Mouse (Mus musculus): Measurements from ENCODE around the gene Timm22. TPM values are rescaled to one million over a fixed set of nuclear protein-coding genes. Genes with fewer than 3 reads are reported as not detected.
A peak's percentile ranks its signal among the peaks of the same experiment; 100 is the strongest.

The Timm22 gene
- polyA plus RNA-seq, 1 experiment from 2014 or later: 63.6 TPM

- ATAC-seq: no peak
- Histone ChIP-seq H3K9me3 (replicated peaks) (no peaks in the 10 kb centered on the region), H3K27ac (no peak overlapping the region), H3K36me3 (peaks cover 58% of the 10 kb centered on the region), H3K4me3 (no peak overlapping the region), H3K4me1 (no peaks in the 10 kb centered on the region), H3K9ac (no peak overlapping the region), H3K27me3 (replicated peaks) (no peaks in the 10 kb centered on the region), H3K4me2 (no peak overlapping the region)
- 84% methylated on average over 8 of the region's 8 CpGs for WGBS (ENCODE audit: insufficient replicate concordance)
Measured at GRCm38 (mm10) chr11:76418423-76418822, 11.7 kb downstream of the Timm22 start.

GRCm38 (mm10) chr11:76419179-76419578 is 12.4 kb downstream of the Timm22 start:
- no peak overlapping the region for H3K4me2 ChIP-seq
- no peaks in the 10 kb centered on the region for H3K9me3 ChIP-seq (replicated peaks)
- H3K27ac ChIP-seq: no peak overlapping the region
- no peak for ATAC-seq
- no peak overlapping the region for H3K4me3 ChIP-seq
- H3K27me3 ChIP-seq (replicated peaks): no peaks in the 10 kb centered on the region
- WGBS (ENCODE audit: insufficient replicate concordance): 53% methylated on average over 4 of the region's 4 CpGs
- no peaks in the 10 kb centered on the region for H3K4me1 ChIP-seq
- peaks cover 53% of the 10 kb centered on the region for H3K36me3 ChIP-seq
- no peak overlapping the region for H3K9ac ChIP-seq

- no peak for ATAC-seq
- 49% methylated on average over 4 of the region's 4 CpGs for WGBS (ENCODE audit: insufficient replicate concordance)
- peaks cover 35% of the 10 kb centered on the region for H3K36me3 ChIP-seq
Measured at GRCm38 (mm10) chr11:76420896-76421295, 14.1 kb downstream of the Timm22 start.

GRCm38 (mm10) chr11:76425749-76426148 is 19.0 kb downstream of the Timm22 start:
- Histone ChIP-seq H3K27ac (no peak overlapping the region), H3K36me3 (0 out of 2 replicates have a peak, but pooled peaks cover 3% of the 10 kb centered on the region)

More at GRCm38 (mm10) chr11:76420896-76421295, 14.1 kb downstream of the Timm22 start:
- Histone ChIP-seq H3K27me3 (replicated peaks) (no peaks in the 10 kb centered on the region), H3K9ac (no peak overlapping the region), H3K4me1 (no peaks in the 10 kb centered on the region), H3K27ac (no peak overlapping the region), H3K9me3 (replicated peaks) (no peaks in the 10 kb centered on the region), H3K4me2 (no peak overlapping the region), H3K4me3 (no peak overlapping the region)

GRCm38 (mm10) chr11:76427781-76428180 is 21.0 kb downstream of the Timm22 start:
- H3K9ac ChIP-seq: no peak overlapping the region
- no peaks in the 10 kb centered on the region for H3K9me3 ChIP-seq (replicated peaks)
- H3K4me2 ChIP-seq: no peak overlapping the region
- no peak overlapping the region for H3K27ac ChIP-seq
- H3K36me3 ChIP-seq: 0 out of 2 replicates have a peak, but pooled peaks cover 3% of the 10 kb centered on the region
- 58% methylated on average over 3 of the region's 3 CpGs for WGBS (ENCODE audit: insufficient replicate concordance)
- no peak overlapping the region for H3K4me3 ChIP-seq
- no peak for ATAC-seq
- no peaks in the 10 kb centered on the region for H3K27me3 ChIP-seq (replicated peaks)
- no peaks in the 10 kb centered on the region for H3K4me1 ChIP-seq

More at GRCm38 (mm10) chr11:76425749-76426148, 19.0 kb downstream of the Timm22 start:
- Histone ChIP-seq H3K4me3 (no peak overlapping the region), H3K4me1 (no peaks in the 10 kb centered on the region), H3K27me3 (replicated peaks) (no peaks in the 10 kb centered on the region), H3K9me3 (replicated peaks) (no peaks in the 10 kb centered on the region), H3K9ac (no peak overlapping the region), H3K4me2 (no peak overlapping the region)
- ATAC-seq: no peak
- 67% methylated on average over 6 of the region's 6 CpGs for WGBS (ENCODE audit: insufficient replicate concordance)

GRCm38 (mm10) chr11:76429046-76429445 is 22.3 kb downstream of the Timm22 start:
- H3K9ac ChIP-seq: no peak overlapping the region

GRCm38 (mm10) chr11:76429556-76429955 is 22.8 kb downstream of the Timm22 start:
- Histone ChIP-seq H3K9ac (no peak overlapping the region), H3K27ac (no peak overlapping the region), H3K4me1 (no peaks in the 10 kb centered on the region), H3K36me3 (no peaks in the 10 kb centered on the region), H3K4me2 (no peak overlapping the region), H3K9me3 (replicated peaks) (no peaks in the 10 kb centered on the region), H3K27me3 (replicated peaks) (no peaks in the 10 kb centered on the region), H3K4me3 (no peak overlapping the region)
- WGBS (ENCODE audit: insufficient replicate concordance): 60% methylated on average over 7 of the region's 7 CpGs
- no peak for ATAC-seq

More at GRCm38 (mm10) chr11:76429046-76429445, 22.3 kb downstream of the Timm22 start:
- H3K36me3 ChIP-seq: 0 out of 2 replicates have a peak, but pooled peaks cover under 1% of the 10 kb centered on the region
- H3K27me3 ChIP-seq (replicated peaks): no peaks in the 10 kb centered on the region
- no peak overlapping the region for H3K27ac ChIP-seq
- H3K4me1 ChIP-seq: no peaks in the 10 kb centered on the region
- 45% methylated on average over 4 of the region's 4 CpGs for WGBS (ENCODE audit: insufficient replicate concordance)
- H3K4me3 ChIP-seq: no peak overlapping the region
- ATAC-seq: no peak
- no peak overlapping the region for H3K4me2 ChIP-seq
- H3K9me3 ChIP-seq (replicated peaks): no peaks in the 10 kb centered on the region

- Histone ChIP-seq H3K9ac (no peak overlapping the region), H3K36me3 (no peaks in the 10 kb centered on the region), H3K9me3 (replicated peaks) (no peaks in the 10 kb centered on the region), H3K4me3 (no peak overlapping the region), H3K4me2 (no peak overlapping the region), H3K4me1 (no peaks in the 10 kb centered on the region), H3K27ac (no peak overlapping the region), H3K27me3 (replicated peaks) (no peaks in the 10 kb centered on the region)
- WGBS (ENCODE audit: insufficient replicate concordance): 72% methylated on average over 6 of the region's 6 CpGs
- no peak for ATAC-seq
Measured at GRCm38 (mm10) chr11:76429966-76430631, 23.3 kb downstream of the Timm22 start.

GRCm38 (mm10) chr11:76436009-76436408 is 29.3 kb downstream of the Timm22 start:
- Histone ChIP-seq H3K9me3 (replicated peaks) (no peaks in the 10 kb centered on the region), H3K36me3 (no peaks in the 10 kb centered on the region), H3K27me3 (replicated peaks) (peaks cover 50% of the 10 kb centered on the region), H3K4me2 (no peak overlapping the region), H3K27ac (no peak overlapping the region), H3K4me3 (no peak overlapping the region), H3K9ac (no peak overlapping the region), H3K4me1 (no peaks in the 10 kb centered on the region)
- WGBS (ENCODE audit: insufficient replicate concordance): 80% methylated on average over 5 of the region's 5 CpGs
- ATAC-seq: no peak

GRCm38 (mm10) chr11:76436864-76437437 is 30.2 kb downstream of the Timm22 start:
- H3K36me3 ChIP-seq: no peaks in the 10 kb centered on the region
- peak overlapping the region; percentile 56 for H3K4me2 ChIP-seq
- no peaks in the 10 kb centered on the region for H3K9me3 ChIP-seq (replicated peaks)
- no peaks in the 10 kb centered on the region for H3K4me1 ChIP-seq
- H3K4me3 ChIP-seq: peak overlapping the region; percentile 28
- H3K9ac ChIP-seq: 0 out of 2 replicates have a peak overlapping the region, but pooled peaks have one; percentile 10
- no peak for ATAC-seq
- H3K27me3 ChIP-seq (replicated peaks): peaks cover 50% of the 10 kb centered on the region
- WGBS (ENCODE audit: insufficient replicate concordance): 19% methylated on average over 28 of the region's 28 CpGs
- 0 out of 2 replicates have a peak overlapping the region, but pooled peaks have one; percentile 43 for H3K27ac ChIP-seq

GRCm38 (mm10) chr11:76439666-76440065 is 32.9 kb downstream of the Timm22 start:
- no peaks in the 10 kb centered on the region for H3K4me1 ChIP-seq
- peaks cover 50% of the 10 kb centered on the region for H3K27me3 ChIP-seq (replicated peaks)
- no peak overlapping the region for H3K9ac ChIP-seq
- no peak overlapping the region for H3K4me3 ChIP-seq
- WGBS (ENCODE audit: insufficient replicate concordance): 9% methylated on average over 3 of the region's 3 CpGs
- no peaks in the 10 kb centered on the region for H3K9me3 ChIP-seq (replicated peaks)
- H3K36me3 ChIP-seq: no peaks in the 10 kb centered on the region
- H3K4me2 ChIP-seq: no peak overlapping the region
- H3K27ac ChIP-seq: no peak overlapping the region
- no peak for ATAC-seq

- Histone ChIP-seq H3K27ac (no peak overlapping the region), H3K4me1 (peaks cover 9% of the 10 kb centered on the region), H3K9me3 (replicated peaks) (no peaks in the 10 kb centered on the region), H3K4me3 (no peak overlapping the region), H3K36me3 (no peaks in the 10 kb centered on the region), H3K27me3 (replicated peaks) (no peaks in the 10 kb centered on the region; the same call in 1 of the 2 replicates), H3K4me2 (no peak overlapping the region), H3K9ac (no peak overlapping the region)
- 53% methylated on average over 8 of the region's 8 CpGs for WGBS (ENCODE audit: insufficient replicate concordance)
- ATAC-seq: no peak
Measured at GRCm38 (mm10) chr11:76445459-76445858, 38.7 kb downstream of the Timm22 start.

All from liver, embryonic 12.5 days (tissue).